Mouse (Mus musculus) gastrocnemius, postnatal 4 days (tissue): ENCODE measurements at regions not wholly inside any gene's neighbourhood (a gene's known extent, or its start where the extent isn't known, plus 50 kb on each side); places are given as distances from the start of the nearest gene placed in this dataset.

Experiments
- DNase-seq, 2 experiments: peaks; one replicate each; pipeline ENCODE4 v3.0.0; 2021 to 2022; ENCODE audit warnings: low spot score in 2 of 2, mixed read lengths in 2 of 2

DNA sequence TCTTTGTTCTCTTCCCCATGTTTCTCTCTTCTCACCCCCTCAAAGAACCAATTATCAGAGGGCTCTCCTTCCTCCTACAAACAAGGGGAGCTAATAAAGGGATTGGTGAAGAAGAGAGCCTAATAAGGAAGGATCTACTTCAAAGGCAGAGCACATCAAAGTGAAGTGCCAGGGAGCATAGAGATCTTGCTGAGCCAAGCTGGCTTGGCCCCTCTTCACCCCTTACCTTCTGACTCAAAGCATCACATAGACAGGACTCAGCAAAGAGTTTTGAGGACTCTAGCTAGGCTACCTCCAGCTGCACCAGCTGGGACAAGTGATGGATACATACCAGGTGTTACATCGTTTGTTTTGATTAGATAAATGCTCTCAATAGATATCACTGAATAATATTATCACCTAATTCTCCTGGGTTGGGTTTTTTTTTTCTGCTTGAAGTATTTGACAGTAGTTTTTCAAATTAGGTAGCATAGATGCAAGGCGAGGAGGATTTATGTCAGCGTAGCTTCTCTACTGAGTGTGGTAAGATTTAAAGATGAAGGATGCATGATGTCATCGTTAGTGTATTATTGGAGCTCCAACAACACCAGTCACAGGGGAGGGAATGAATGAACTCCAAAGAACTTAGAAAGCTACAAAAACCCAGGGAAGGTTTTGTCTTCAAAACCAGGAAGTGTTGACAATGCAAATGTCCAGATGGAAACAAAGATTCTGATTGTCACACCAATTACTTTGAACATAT is 69.1 kb upstream of the Prr30 start:
- no peak for DNase-seq

DNA sequence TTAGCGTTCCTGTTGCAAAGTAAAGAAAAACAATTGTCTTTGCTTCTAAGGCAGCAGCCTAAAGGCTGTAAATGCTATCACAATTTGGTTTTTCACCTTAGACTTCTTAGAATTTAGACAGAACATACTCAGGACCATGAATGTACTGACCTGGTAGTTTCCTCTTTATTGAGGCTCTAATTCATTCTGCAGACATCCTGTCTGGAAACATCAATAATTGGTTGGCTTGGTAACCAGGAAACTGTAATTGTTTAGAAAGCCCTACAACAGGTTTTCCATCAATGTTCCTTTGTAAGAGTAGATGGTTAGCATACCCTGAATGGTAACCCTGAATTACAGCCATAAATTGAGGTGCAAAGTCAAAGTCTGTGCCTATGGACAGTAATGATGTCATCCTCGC is 67.4 kb upstream of the Prr30 start:
- no peak for DNase-seq
